Mouse (Mus musculus): ENCODE measurements at regions not wholly inside any gene's neighbourhood (a gene's known extent, or its start where the extent isn't known, plus 50 kb on each side); places are given as distances from the start of the nearest gene placed in this dataset.

- no peak for TF ChIP-seq CTCF (IDR thresholded peaks at IDR 0.05; ENCODE audit: low read depth)
- Histone ChIP-seq H3K27me3 (ENCODE audit: insufficient read depth, low read length) (no peaks in the 10 kb centered on the region), H3K27ac (no peak overlapping the region), H3K36me3 (ENCODE audit: insufficient read depth, low read length) (no peaks in the 10 kb centered on the region), H3K4me2 (ENCODE audit: low read length) (no peak overlapping the region), H3K9me3 (replicated peaks; ENCODE audit: low read length) (no peaks in the 10 kb centered on the region), H3K4me1 (replicated peaks; ENCODE audit: insufficient read depth, low read length) (no peaks in the 10 kb centered on the region), H3K4me3 (replicated peaks; ENCODE audit: low read depth, low read length) (no peak overlapping the region), H3K9ac (ENCODE audit: low read depth, low read length) (no peak overlapping the region)
- ATAC-seq (replicated peaks; ENCODE audit: low FRiP score, low read depth) (no peak), DNase-seq (ENCODE audit: low spot score) (no peak)
- 45% methylated on average over 2 of the region's 2 CpGs for WGBS
Measured at GRCm38 (mm10) chr12:51211691-51212090, 136.2 kb upstream of the G2e3 start.

DNA sequence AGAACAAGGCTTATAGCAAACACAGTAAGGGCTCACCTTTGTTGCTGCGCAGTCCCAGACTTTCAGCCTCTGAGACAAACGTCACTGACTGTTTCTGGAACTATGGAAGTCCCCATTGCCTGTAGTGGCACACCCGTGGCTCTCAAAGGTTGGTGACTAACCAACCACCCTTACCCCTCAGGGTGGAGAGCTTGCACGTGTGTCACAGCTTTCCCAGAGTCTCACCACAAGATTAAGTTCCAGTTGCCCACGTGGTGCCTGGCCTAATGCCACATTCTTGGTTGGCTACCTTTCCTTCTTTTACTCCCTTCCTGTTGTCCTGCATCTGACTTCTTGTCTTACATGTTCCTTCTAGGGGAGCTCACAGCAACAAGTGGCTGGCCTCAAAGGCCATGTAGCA is 151.6 kb upstream of the G2e3 start:
- WGBS: 59% methylated on average over 5 of the region's 5 CpGs
- DNase-seq (ENCODE audit: low spot score): no peak
- no peaks in the 10 kb centered on the region for H3K4me1 ChIP-seq (replicated peaks; ENCODE audit: insufficient read depth, low read length)
- no peak overlapping the region for H3K27ac ChIP-seq
- H3K9me3 ChIP-seq (replicated peaks; ENCODE audit: low read length): no peaks in the 10 kb centered on the region
- H3K27me3 ChIP-seq (ENCODE audit: insufficient read depth, low read length): no peaks in the 10 kb centered on the region
- no peak overlapping the region for H3K4me2 ChIP-seq (ENCODE audit: low read length)
- H3K9ac ChIP-seq (ENCODE audit: low read depth, low read length): no peak overlapping the region
- no peak for ATAC-seq (replicated peaks; ENCODE audit: low FRiP score, low read depth)
- no peaks in the 10 kb centered on the region for H3K36me3 ChIP-seq (ENCODE audit: insufficient read depth, low read length)
- no peak overlapping the region for H3K4me3 ChIP-seq (replicated peaks; ENCODE audit: low read depth, low read length)
- TF ChIP-seq CTCF (IDR thresholded peaks at IDR 0.05; ENCODE audit: low read depth): no peak

DNA sequence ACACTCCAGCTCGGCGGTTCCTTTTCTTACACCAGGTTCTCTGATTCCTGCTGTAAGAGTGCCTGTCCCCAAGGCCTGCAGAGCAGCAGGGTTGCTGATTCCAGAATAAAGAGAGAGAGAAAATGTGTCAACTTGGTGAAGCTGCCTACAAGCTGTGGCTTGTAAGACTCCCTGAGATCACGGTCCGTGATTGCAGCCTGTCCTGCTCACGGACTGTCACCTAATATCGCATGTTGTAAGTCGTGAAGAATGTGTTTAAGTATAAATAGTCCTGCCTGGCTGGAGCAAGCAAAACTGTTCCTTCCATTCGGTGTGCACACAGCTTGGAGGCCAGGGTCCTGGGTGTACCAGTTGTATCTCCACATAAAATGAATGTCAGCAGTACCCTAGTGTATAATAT is 152.7 kb upstream of the G2e3 start:
- WGBS: 52% methylated on average over 8 of the region's 8 CpGs
- TF ChIP-seq CTCF (IDR thresholded peaks at IDR 0.05; ENCODE audit: low read depth): no peak
- Histone ChIP-seq H3K27ac (no peak overlapping the region), H3K36me3 (ENCODE audit: insufficient read depth, low read length) (no peaks in the 10 kb centered on the region), H3K4me1 (replicated peaks; ENCODE audit: insufficient read depth, low read length) (no peaks in the 10 kb centered on the region), H3K27me3 (ENCODE audit: insufficient read depth, low read length) (no peaks in the 10 kb centered on the region), H3K4me2 (ENCODE audit: low read length) (no peak overlapping the region), H3K9ac (ENCODE audit: low read depth, low read length) (no peak overlapping the region), H3K4me3 (replicated peaks; ENCODE audit: low read depth, low read length) (no peak overlapping the region), H3K9me3 (replicated peaks; ENCODE audit: low read length) (no peaks in the 10 kb centered on the region)
- ATAC-seq (replicated peaks; ENCODE audit: low FRiP score, low read depth) (no peak), DNase-seq (ENCODE audit: low spot score) (no peak)

- WGBS: 32% methylated on average over 1 of the region's 1 CpGs
- H3K27me3 ChIP-seq (ENCODE audit: insufficient read depth, low read length): no peaks in the 10 kb centered on the region
Measured at GRCm38 (mm10) chr12:51190754-51191153, 157.1 kb upstream of the G2e3 start.

DNA sequence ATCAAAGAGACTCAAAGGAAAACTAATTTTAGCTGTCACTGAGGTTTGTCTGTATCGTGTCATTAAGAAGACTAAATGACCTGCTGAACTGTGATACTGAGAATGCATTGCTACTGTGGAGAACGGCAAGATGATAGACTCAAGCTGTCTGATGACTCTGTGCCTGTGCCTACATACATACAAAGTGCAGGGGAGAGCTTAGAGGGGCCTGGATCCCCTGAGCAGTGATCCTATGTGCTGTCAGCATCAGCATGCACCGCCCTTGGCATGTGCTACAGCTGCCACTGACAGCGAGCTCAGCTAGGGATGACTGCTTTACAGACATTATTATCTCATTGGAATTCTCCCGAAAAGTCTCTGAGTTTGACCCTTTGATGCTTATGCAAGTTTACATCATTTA is 157.7 kb upstream of the G2e3 start:
- no peaks in the 10 kb centered on the region for H3K36me3 ChIP-seq (ENCODE audit: insufficient read depth, low read length)
- H3K4me3 ChIP-seq (replicated peaks; ENCODE audit: low read depth, low read length): no peak overlapping the region
- ATAC-seq (replicated peaks; ENCODE audit: low FRiP score, low read depth) (no peak), DNase-seq (ENCODE audit: low spot score) (no peak)
- no peak for TF ChIP-seq CTCF (IDR thresholded peaks at IDR 0.05; ENCODE audit: low read depth)
- no peaks in the 10 kb centered on the region for H3K9me3 ChIP-seq (replicated peaks; ENCODE audit: low read length)
- H3K9ac ChIP-seq (ENCODE audit: low read depth, low read length): no peak overlapping the region
- no peak overlapping the region for H3K27ac ChIP-seq
- H3K4me2 ChIP-seq (ENCODE audit: low read length): no peak overlapping the region
- 50% methylated on average over 5 of the region's 5 CpGs for WGBS
- H3K4me1 ChIP-seq (replicated peaks; ENCODE audit: insufficient read depth, low read length): no peaks in the 10 kb centered on the region
- H3K27me3 ChIP-seq (ENCODE audit: insufficient read depth, low read length): no peaks in the 10 kb centered on the region

More at GRCm38 (mm10) chr12:51190754-51191153, 157.1 kb upstream of the G2e3 start:
- Histone ChIP-seq H3K4me1 (replicated peaks; ENCODE audit: insufficient read depth, low read length) (no peaks in the 10 kb centered on the region), H3K4me2 (ENCODE audit: low read length) (no peak overlapping the region), H3K36me3 (ENCODE audit: insufficient read depth, low read length) (no peaks in the 10 kb centered on the region), H3K9me3 (replicated peaks; ENCODE audit: low read length) (no peaks in the 10 kb centered on the region), H3K9ac (ENCODE audit: low read depth, low read length) (no peak overlapping the region), H3K27ac (no peak overlapping the region), H3K4me3 (replicated peaks; ENCODE audit: low read depth, low read length) (no peak overlapping the region)
- ATAC-seq (replicated peaks; ENCODE audit: low FRiP score, low read depth) (no peak), DNase-seq (ENCODE audit: low spot score) (no peak)
- no peak for TF ChIP-seq CTCF (IDR thresholded peaks at IDR 0.05; ENCODE audit: low read depth)

- Histone ChIP-seq H3K27me3 (ENCODE audit: insufficient read depth, low read length) (no peaks in the 10 kb centered on the region), H3K36me3 (ENCODE audit: insufficient read depth, low read length) (no peaks in the 10 kb centered on the region), H3K4me1 (replicated peaks; ENCODE audit: insufficient read depth, low read length) (no peaks in the 10 kb centered on the region), H3K4me3 (replicated peaks; ENCODE audit: low read depth, low read length) (no peak overlapping the region), H3K9me3 (replicated peaks; ENCODE audit: low read length) (no peaks in the 10 kb centered on the region), H3K4me2 (ENCODE audit: low read length) (no peak overlapping the region), H3K9ac (ENCODE audit: low read depth, low read length) (no peak overlapping the region), H3K27ac (no peak overlapping the region)
- peak; percentile 85 for DNase-seq (ENCODE audit: low spot score)
- TF ChIP-seq CTCF (IDR thresholded peaks at IDR 0.05; ENCODE audit: low read depth): peak; percentile 83
- no peak for ATAC-seq (replicated peaks; ENCODE audit: low FRiP score, low read depth)
Measured at GRCm38 (mm10) chr12:51188229-51188628, 159.6 kb upstream of the G2e3 start.

DNA sequence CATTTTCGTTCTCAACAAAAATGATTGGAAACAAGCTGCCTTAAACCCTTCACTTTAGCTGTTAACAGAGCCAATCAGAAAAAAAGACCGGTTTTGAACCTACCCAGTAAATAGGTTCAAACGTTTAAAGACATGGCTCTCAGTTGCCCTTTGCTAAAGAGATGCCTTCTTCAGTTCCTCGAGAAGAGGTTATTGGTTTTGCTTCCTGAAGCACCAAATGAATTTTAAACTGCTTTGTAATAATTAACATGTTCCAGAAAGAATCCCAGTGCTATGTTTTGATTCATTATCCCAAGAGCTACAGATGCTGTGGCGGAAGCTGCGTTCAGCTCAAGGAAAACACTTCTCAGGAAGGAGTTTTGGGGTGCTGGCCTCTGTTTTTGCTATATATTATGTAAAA is 160.1 kb upstream of the G2e3 start:
- Histone ChIP-seq H3K27me3 (ENCODE audit: insufficient read depth, low read length) (no peaks in the 10 kb centered on the region), H3K4me3 (replicated peaks; ENCODE audit: low read depth, low read length) (no peak overlapping the region), H3K4me1 (replicated peaks; ENCODE audit: insufficient read depth, low read length) (no peaks in the 10 kb centered on the region), H3K36me3 (ENCODE audit: insufficient read depth, low read length) (no peaks in the 10 kb centered on the region), H3K9me3 (replicated peaks; ENCODE audit: low read length) (no peaks in the 10 kb centered on the region), H3K27ac (no peak overlapping the region), H3K9ac (ENCODE audit: low read depth, low read length) (no peak overlapping the region), H3K4me2 (ENCODE audit: low read length) (no peak overlapping the region)
- no peak for TF ChIP-seq CTCF (IDR thresholded peaks at IDR 0.05; ENCODE audit: low read depth)
- ATAC-seq (replicated peaks; ENCODE audit: low FRiP score, low read depth) (no peak), DNase-seq (ENCODE audit: low spot score) (no peak)
- WGBS: 64% methylated on average over 6 of the region's 6 CpGs

Measured in kidney, postnatal 0 days (tissue).